Mouse (Mus musculus) testis, adult 2 months (tissue): Measurements from ENCODE around the gene Ugt1a5.

ENCODE experiments used
- CTCF ChIP-seq: fragments of 200-500 bp; IDR thresholded peaks from 2 replicates; pipeline ENCODE4 v1.5.1; 2012; ENCODE audit warnings: low read depth, mild to moderate bottlenecking, inconsistent platforms, low read length, moderate library complexity; ENCODE audit not compliant: control insufficient read depth, insufficient read depth, insufficient replicate concordance
- POLR2A ChIP-seq: fragments of 200-500 bp; IDR thresholded peaks from 2 replicates; pipeline ENCODE4 v1.6.1; 2012; ENCODE audit warnings: low read depth, mild to moderate bottlenecking, inconsistent platforms, low read length, moderate library complexity; ENCODE audit not compliant: control insufficient read depth

GRCm38 (mm10) chr1:88258361-88258760, 92.5 kb downstream of the Ugt1a5 start:
- no peak for TF ChIP-seq POLR2A
- no peak for TF ChIP-seq CTCF
